Mouse (Mus musculus): ENCODE measurements at regions not wholly inside any gene's neighbourhood (a gene's known extent, or its start where the extent isn't known, plus 50 kb on each side); places are given as distances from the start of the nearest gene placed in this dataset.

DNA sequence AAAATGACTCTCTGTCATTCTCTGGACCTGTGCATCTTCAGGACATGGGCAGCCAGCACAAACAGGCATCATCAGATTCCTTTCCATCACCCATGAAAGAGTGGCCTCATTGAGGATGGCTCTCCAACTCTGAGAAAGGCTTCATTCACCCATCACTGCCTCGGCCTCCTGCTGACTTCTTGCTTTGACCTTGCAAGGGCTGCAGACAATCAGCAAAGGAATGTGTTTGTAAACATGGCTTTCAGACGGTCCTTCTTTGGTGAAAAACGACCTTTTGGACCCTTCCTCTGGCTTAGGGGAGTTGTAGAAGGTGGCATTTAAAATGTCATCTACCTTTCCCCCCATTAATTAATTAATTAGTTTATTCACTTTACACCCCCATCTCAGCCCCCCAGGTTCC lies 134.3 kb downstream of the Moxd1 start:
- DNase-seq (ENCODE audit: low read depth, low spot score): no peak

DNA sequence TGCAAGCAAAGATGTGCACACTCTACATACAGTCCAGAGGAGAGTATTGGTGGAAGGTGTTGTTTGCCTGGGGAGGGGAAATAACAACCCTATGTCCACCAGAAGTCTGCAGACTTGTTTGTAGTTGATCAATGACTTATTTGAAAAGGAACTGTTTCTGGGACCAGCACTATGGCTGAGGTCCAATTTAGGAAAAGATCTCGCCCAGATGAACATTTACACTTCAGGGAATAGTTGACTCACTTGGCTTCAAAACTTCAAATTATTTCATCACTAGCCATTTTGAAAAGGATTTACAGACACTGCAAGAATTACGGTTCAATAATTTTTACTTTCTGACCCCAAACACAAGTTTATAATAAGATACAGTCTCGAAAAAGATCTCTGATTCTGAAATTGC lies 138.1 kb downstream of the Moxd1 start:
- no peak for DNase-seq (ENCODE audit: low read depth, low spot score)

DNA sequence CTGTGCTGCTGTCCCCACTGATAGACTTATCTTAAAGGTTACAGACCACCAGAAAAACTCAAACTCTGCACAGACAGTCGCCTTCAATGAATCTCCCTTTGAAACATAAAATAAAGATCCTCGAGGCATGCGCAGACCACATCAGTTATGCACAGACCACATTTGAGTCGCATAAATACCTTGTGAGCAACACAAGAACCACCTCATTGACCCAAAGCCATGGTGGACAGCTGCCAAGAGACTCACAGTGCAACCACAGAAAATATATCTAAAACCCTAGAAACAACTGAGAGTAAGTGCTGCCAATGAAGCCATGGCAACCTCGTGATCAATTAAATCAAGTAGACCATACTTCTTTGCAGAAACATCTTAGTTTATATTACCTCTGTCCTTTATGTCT lies 142.1 kb downstream of the Moxd1 start:
- no peak for DNase-seq (ENCODE audit: low read depth, low spot score)

DNA sequence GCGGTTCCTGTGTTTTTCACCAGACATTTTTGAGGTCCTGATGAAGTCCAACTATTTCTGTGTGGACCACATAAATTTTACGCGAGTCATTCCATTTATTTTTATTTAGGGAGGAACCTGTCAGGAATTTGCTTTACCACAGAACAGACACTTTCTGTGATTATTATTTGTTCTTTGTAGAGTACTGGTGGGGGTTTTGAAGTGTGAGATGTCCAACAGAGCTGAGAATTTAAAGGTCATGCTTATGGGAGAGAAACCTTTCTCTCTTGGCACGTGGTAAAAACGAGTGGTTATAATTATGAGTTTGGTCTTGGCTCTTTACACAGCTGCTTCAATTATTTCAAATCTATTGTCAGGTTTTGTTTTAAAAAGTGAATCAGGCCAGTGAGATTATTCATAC lies 143.7 kb downstream of the Moxd1 start:
- no peak for DNase-seq (ENCODE audit: low read depth, low spot score)

DNA sequence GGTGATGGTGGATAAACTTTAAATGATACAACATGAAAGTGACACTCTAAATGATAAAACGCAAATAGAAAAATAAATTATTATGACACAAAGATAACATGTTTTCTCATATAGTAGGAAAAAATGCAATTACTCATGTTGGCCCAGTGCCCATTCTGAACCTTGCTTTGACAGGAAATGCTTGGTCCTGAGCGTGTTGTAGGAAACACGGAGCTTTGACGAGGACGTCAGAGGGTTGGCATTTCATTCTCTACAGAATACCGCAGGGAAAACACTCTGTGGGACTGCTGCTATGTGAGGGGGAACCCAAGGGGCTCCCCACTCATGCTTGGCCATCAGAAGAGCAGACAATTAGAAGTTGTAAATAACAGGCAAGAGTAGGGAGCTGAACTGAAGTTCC lies 150.6 kb downstream of the Moxd1 start:
- no peak for DNase-seq (ENCODE audit: low read depth, low spot score)

DNA sequence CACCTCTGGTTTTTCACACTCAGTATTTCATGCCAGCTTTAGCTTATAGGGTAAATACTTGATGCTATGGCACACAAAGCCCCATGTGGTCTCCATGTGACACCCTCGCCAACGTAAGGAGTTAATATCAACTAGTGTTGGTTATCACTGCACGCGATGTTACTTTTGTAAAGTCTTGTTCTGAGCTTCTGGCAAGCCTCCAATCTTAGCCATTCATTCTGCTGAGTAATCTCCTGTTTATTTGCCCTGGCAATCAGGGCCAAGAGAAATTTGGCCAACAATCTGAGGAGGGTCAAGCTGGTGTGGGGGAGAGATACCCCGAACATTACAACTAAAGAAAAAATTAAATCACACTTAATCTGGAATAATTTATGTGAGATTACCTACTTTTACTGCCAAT lies 156.0 kb downstream of the Moxd1 start:
- no peak for DNase-seq (ENCODE audit: low read depth, low spot score)

DNA sequence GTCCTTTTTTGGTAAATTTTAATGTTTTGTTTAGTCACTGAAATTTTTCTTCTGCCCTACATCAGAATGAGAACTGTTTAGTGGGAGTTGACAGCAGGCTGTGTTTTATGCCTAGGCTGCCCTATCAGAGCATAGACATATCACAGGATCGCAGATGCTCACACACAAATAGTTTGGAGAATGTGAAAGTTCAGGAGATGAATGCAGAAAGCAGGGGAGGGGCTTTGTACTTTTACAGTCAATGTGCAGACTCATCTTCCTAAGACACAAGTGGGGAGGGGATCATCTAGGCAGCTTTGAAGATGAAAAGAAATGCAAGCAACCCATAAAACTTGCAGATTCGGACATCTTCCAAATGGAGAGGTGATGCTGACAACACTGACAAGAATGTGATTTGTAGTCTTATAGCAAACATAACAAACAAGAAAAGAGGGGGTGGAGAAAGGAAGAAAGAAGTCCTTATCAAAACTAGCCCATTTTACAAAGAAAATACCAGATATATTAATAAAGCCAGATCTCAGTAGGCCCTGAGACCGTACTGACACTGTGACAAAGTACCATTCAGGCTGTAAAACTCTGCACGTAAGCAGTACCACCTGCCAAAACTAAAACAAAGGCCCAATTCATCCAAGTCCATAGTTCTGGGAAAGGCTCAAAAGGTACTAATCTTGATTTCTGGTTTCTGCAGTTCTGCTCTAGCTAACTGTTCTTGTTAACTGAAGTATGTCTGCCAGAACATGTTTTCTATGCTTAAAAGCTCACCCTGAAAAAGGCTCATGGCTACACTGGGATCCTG lies 157.4 kb downstream of the Moxd1 start:
- no peak for DNase-seq (ENCODE audit: low read depth, low spot score)

DNA sequence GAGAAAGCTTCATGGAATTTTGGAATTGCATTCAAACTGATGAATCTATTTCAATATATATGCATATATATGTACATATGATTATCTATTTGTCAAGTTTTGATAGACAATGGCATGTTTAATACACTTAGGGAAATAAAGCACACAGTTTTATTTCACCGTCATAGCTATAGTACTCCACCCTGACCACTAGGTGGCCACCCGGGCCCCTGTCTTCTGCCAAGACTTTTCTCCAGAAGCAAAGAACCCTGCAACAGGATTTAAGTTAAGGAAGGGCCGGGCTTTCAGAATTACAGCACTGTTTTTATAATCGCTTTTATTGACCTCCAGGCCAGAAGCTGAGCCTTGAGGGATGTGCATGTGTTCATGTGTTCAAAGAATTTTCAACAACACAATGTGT lies 158.6 kb downstream of the Moxd1 start:
- DNase-seq (ENCODE audit: low read depth, low spot score): peak; percentile 3

DNA sequence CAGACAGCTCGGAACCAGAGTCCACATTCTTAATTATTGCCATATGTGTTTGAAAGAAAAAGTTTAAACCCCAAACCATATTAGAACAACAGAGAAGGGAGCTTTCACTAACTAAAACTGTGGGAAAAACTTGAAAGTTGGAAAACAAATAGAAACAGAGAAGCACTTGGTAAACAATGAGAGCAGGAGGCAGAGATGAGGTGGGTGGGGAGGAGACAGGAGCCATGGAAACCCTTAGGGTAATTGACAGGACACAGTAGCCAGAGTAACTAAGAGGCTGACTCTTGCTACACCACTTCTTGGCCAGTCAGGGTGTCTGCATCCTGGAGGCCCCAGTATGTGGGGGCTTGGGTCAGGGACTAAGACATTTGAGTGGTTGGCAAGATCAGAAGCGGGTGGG lies 160.7 kb downstream of the Moxd1 start:
- no peak for DNase-seq (ENCODE audit: low read depth, low spot score)

DNA sequence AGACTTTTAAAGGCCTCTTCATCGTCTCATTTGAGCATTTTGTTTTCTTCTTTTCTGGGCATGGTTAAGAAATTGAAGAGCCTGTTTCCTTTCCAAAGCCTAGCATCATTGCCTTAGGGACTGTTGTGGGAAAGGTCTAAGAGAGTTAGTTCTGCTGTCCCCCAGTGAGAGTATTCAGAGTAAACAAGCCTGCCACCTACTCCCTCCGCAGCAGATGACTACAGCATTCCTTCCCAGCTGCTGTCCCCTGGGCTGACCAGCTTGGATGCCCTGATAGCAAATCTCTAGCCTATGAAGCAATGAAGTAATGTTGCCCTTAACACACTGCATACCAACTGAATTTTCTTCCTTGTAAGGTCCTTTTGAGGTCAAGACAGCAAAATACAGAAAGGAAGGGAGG lies 164.9 kb downstream of the Moxd1 start:
- DNase-seq (ENCODE audit: low read depth, low spot score): no peak

DNA sequence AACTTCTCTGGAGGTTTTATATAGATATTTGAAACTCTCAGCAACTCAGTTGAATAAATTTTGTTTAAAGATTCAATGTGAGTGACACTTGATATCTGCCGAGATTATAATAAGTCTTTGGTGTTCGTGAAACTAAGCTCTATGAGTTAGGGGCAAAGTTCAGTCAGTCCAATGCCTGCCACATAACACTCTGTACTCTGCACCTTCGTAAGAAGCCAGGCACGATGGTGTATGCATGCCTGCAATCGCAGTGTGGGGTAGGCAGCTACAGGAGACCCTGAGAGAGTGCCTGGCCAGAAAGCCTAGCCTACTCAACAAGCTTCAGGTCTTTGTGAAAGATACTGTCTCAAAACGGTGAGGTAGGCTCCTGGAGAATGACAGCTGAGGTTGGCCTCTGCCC lies 167.7 kb downstream of the Moxd1 start:
- DNase-seq (ENCODE audit: low read depth, low spot score): no peak

DNA sequence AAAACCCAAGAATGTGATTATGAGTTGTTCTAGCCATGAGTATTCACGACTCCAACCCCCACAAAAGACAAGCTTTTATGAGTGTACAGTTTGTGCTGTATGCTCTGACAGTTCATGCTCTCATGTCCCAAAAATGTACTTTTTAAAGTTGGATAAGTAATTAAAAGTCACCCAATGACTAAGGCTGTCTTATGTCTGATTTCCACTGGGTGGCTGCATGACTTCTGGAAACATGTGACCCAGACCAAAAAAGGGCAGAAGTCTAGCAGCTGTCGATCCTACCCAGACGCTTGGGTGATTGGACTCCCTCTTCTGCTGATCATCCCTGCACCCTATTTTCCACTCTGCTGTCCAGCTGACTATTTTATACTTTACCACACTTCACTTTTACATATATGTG lies 168.7 kb downstream of the Moxd1 start:
- DNase-seq (ENCODE audit: low read depth, low spot score): no peak

DNA sequence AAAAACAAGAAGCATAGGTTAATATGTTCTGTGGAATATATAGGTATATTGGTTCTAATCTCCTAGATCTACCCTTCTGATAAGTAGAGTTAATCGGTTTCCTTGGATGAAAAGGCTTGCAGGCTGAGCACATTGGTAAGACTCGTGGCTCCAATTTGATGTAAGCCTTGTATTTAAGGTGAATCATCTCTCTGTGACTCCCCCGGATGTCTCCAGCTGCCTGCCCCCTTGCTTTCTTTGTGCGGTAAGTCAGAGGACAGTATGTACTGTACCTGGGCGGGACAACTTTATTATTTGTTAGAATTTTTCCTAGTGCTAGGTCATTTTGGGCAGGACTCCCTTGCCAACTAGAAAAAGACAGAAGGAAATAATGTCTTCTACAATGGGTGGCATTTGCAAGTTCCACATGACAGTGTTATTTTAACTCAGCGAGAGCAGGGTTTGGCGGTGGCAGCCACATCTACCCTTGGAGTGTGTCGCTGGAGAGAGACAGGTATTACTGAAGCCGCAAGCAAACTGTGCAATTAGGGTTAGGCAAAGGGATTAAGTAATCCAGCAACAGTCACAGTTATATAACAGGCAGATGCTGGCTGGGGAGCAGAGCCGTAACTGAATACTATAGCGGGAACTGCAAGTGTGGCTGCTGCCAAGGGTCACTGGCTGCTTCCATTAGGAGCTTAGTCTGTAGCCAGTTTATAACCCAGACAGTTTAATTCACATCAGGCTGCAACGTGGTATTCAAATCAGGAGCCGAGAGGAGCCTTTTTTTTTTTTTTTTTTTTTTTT lies 172.9 kb downstream of the Moxd1 start:
- no peak for DNase-seq (ENCODE audit: low read depth, low spot score)

DNA sequence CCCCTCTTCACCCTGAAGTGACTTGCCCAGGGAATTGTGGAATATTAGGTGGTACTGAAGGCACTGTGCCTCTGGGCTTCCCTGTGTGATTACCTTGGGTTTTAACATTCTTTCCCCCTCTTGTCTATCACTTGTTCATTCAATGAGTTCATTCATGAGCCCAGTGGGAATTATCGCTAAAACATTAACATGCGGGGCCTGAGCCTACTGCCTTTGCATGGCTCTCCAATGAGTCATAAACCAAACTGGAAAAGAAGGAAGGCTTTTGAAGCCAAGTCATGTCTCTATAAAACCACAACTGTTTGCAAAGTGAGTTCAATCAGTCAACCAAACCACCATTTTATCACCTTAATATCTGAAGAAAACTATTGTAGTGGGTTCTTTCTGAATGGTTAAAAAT lies 173.8 kb downstream of the Moxd1 start:
- DNase-seq (ENCODE audit: low read depth, low spot score): no peak

DNA sequence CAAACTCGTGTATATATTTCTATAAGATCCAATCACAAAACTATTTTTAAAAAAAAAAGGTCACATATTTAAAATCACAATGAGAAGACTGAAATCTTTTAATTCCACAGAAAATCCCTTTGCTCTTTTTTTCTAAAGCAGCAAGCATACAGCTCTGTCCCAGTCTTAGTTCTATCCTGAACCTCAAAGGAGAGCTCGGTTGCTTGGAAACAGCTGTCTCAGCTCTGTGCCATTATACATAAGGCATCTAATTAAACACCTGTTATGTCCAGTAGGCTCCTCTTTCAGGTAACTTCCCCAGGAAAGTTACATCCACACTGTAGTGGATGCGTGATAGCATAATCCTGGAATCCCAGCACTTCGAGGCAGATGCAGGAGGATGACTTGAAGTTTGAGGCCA lies 181.5 kb downstream of the Moxd1 start:
- DNase-seq (ENCODE audit: low read depth, low spot score): no peak

DNA sequence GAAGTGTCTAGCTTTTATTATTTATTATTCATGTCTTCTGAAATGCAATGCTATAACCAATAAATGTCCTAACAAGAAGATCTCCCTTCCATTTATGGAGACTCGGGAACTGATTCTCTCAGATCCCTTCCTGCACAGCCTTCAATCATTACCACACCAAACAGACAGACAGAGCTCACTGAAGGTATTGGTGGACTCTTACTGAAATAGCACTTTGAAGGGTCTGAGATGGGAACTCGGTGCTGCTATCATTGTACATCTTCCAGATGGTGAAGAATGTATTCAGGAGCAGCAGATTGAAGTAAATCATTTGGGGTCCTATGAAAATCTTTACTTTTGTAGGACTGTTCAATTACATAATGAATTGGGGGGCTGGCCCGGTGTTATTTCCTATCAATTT lies 183.6 kb downstream of the Moxd1 start:
- no peak for DNase-seq (ENCODE audit: low read depth, low spot score)

DNA sequence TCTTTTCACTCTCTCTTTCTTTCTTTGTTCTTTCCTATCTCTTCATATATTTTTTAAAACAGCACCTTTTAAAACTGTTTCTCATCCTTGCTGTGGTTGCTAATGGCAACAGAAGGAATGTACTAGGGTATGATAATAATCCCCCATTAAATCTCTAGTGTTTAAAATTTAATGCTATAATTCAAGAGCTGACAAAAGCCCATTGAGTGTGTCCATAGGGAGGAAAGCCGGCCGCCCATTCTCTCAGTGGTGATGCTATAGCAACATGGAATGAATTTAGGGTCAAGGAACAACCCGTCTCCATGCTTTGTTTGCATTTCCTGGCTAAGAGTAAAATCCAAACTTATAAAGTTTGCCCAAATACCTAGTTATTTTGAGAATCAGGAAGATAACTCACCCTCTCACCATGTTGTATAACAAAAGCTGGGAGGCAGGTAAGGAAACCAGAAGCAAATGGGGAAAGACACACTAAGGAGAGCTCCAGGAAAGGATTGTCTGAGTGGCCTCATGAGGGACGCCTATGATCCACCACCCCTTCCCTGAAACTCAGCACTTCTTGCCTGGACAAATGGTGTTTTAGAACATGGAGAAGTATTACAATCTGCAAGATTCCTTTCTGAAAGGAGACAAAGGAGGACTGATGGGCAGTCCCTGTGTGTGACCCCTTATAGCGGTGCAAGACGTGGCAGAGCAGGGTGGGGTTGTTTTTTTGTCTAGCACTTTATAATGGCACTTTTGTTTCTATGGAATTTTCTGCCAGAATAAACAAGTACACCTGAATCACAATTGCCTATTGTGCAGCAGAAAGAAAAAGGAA lies 184.3 kb downstream of the Moxd1 start:
- no peak for DNase-seq (ENCODE audit: low read depth, low spot score)

DNA sequence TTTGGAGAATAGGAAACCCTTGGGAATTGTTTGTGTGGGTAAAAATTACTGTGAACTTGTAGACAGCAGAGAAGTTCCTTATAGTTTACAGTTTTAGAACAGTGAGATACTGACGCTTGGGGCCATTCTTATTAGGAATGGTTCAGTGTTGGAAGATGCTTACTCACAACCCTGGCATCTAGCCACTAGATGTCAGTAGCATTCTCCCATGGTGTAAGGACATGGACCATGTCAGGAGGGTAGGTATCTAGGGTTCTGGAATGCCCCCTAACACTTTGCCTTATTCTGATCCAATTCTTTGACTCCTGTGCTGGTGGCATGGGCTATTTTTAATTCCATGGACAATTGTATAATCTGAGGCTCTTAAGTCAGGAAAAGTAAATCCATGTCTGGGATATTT lies 185.3 kb upstream of the Ccn2 start:
- no peak for DNase-seq (ENCODE audit: low read depth, low spot score)

DNA sequence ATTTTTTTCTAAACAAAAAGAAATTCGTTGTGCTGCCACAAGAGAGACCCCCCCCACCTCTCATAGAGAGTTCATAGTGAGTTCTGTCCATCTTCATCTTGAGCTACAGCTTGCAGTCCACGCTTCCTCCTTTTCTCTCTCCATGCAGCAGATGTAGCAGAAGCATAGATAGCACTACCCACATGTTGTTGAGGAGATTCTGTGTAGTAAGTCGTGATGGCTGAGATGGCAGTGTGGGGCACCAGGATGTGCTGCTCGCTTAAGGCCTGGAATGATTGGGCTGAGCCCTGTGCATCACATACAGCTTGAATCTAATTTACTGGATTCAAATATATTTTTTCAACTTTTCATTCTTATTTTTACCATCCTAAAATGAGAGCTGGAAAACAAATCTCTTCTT lies 184.4 kb upstream of the Ccn2 start:
- DNase-seq (ENCODE audit: low read depth, low spot score): no peak

DNA sequence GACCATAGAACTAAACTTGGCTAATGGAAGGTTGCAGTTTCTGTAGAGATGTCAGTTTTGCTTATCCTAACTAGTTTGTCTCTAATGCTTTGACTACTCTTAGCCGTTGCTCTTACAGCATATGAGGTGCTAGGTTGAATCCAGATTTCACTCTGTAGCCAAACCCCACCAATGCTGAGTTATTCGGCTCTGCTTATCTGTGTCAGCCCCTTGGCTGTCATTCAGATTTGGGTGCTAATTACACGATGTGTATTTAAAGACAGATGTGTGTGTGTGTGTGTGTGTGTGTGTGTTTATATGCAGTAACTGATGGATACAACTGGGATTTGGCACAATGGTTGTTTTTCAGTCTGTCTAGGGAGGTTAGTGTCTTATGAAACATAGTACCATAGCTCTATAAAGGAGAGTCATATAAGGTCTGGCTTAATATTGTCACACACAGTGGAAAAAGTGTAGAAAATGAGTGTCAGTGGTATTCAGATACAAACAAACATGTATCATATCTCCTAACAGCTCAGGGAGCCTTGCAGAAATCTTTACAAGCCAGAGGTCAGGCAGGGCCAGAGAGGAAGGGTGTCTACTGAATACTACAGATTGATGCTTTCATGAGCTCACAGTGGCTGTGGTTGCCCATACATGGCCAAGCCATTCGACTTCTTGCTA lies 172.6 kb upstream of the Ccn2 start:
- no peak for DNase-seq (ENCODE audit: low read depth, low spot score)

DNA sequence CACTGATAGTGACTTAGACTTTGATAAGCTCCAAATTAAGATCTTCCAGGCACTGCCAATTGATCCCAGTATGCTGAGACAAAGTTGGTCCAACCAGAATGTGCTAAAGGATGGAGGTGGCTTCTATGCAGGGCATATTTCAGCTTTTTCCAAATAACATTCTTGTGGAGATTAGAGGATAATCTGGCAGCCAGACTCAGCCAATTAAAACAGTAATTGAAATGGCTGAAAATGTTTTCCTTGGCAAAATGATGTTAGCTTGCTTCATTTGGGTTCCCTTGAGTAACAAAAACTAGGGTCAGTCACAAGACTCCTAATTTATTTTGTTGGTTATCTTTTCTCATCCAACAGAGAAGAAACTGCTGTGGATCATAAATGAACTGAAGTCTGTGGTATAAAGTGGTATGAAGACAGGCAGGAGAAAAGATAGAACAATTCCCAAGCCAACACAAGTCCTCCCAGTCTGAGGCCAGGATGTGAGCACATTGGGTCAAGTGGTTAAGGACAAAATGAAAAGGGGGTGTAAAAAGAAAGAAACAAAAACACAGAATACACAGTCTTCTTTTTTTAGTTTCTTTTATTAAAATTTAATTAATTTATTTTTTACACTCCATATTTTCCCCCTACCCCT lies 161.4 kb upstream of the Ccn2 start:
- DNase-seq (ENCODE audit: low read depth, low spot score): no peak
